Comparison of ENCODE assay signal across 24 mouse cellular contexts in genomic region chr7:46111938-46112337, GRCm38 (mm10). TPM values are rescaled to one million over a fixed set of nuclear protein-coding genes. Genes with fewer than 3 reads are reported as not detected.
DNase-seq lines count a peak whose midpoint lies in the region; ATAC-seq and TF ChIP-seq lines count a peak whose summit lies in the region.
"Had no signal": no experiment of that assay in that cellular context is flagged by ENCODE, and none has a peak within 500 bp of the region (broad histone marks: within the 10 kb centered on the region; RNA-seq: fewer than 3 reads in every experiment).

No protein-coding gene starts in this region.

- H3ac ChIP-seq in myocyte (ENCODE audit: control insufficient read depth, insufficient read length), result no peak overlapping the region

- intact Hi-C loops in heart, adult 2 months (cut with DNase I), result no loop called here
- intact Hi-C loops in heart, postnatal 25 days (cut with DNase I), result no loop called here

- peak overlapping the region; percentile 87 for H3K27ac ChIP-seq in heart, adult 2 months
- peak overlapping the region; percentile 53 for H3K27ac ChIP-seq in heart, embryonic 12.5 days (ENCODE audit: poor library complexity, severe bottlenecking)
- peak overlapping the region; percentile 28 for H3K27ac ChIP-seq in heart, embryonic 15.5 days
- H3K27ac ChIP-seq: embryonic facial prominence, embryonic 15.5 days; forebrain, embryonic 10.5 days; hindbrain, embryonic 12.5 days had no signal

- TF ChIP-seq EP300 in heart, adult 2 months (IDR thresholded peaks at IDR 0.05; ENCODE audit: insufficient read depth, low read depth, low read length), result peak; percentile 72; the same call in 1 of the 2 replicates

- H3K9ac ChIP-seq in heart, adult 2 months (ENCODE audit: low read depth, low read length), result peak overlapping the region; percentile 36
- peak overlapping the region; percentile 27; the same call in 1 of the 2 replicates for H3K9ac ChIP-seq in heart, embryonic 12.5 days
- no peak overlapping the region for H3K9ac ChIP-seq in heart, embryonic 15.5 days
- H3K9ac ChIP-seq: embryonic facial prominence, embryonic 15.5 days; hindbrain, embryonic 12.5 days had no signal

- H3K4me2 ChIP-seq in heart, embryonic 12.5 days, result no peak overlapping the region
- H3K4me2 ChIP-seq in heart, embryonic 15.5 days, result no peak overlapping the region
- H3K4me2 ChIP-seq in myocyte (ENCODE audit: low read depth), result peak overlapping the region; percentile 36
- H3K4me2 ChIP-seq: embryonic facial prominence, embryonic 15.5 days; hindbrain, embryonic 12.5 days had no signal

- H3K4me1 ChIP-seq in heart, adult 2 months (ENCODE audit: control insufficient read depth, insufficient read depth, low read length), result peaks cover 7% of the 10 kb centered on the region; the same call in 1 of the 2 replicates
- peaks cover 57% of the 10 kb centered on the region for H3K4me1 ChIP-seq in heart, embryonic 12.5 days (replicated peaks)
- peaks cover 51% of the 10 kb centered on the region for H3K4me1 ChIP-seq in heart, embryonic 15.5 days (replicated peaks)
- H3K4me1 ChIP-seq: embryonic facial prominence, embryonic 15.5 days had no signal

- TF ChIP-seq POLR2A in heart, adult 2 months (IDR thresholded peaks at IDR 0.05; ENCODE audit: insufficient read depth, low read depth, low read length), result no peak; the same call in 1 of the 2 replicates
- TF ChIP-seq POLR2A in myocyte (IDR thresholded peaks at IDR 0.05; ENCODE audit: insufficient read length, low read depth), result no peak

- WGBS in heart, adult 2 months, result 34% methylated on average over 6 of the region's 6 CpGs
- WGBS in heart, embryonic 12.5 days, result 35% methylated on average over 6 of the region's 6 CpGs
- 43% methylated on average over 6 of the region's 6 CpGs for WGBS in heart, embryonic 15.5 days

- H3K36me3 ChIP-seq in heart, adult 2 months (ENCODE audit: control insufficient read depth, insufficient read depth, low read length), result peaks cover 3% of the 10 kb centered on the region; the same call in 1 of the 2 replicates
- no peaks in the 10 kb centered on the region for H3K36me3 ChIP-seq in heart, embryonic 12.5 days
- H3K36me3 ChIP-seq in heart, embryonic 15.5 days, result no peaks in the 10 kb centered on the region
- H3K36me3 ChIP-seq in myocyte (ENCODE audit: control insufficient read depth, insufficient read depth), result no peaks in the 10 kb centered on the region
- H3K36me3 ChIP-seq: embryonic facial prominence, embryonic 15.5 days; forebrain, embryonic 10.5 days; hindbrain, embryonic 12.5 days had no signal

- H3K4me3 ChIP-seq in heart, adult 2 months, result no peak overlapping the region
- no peak overlapping the region for H3K4me3 ChIP-seq in heart, embryonic 12.5 days
- no peak overlapping the region for H3K4me3 ChIP-seq in heart, embryonic 15.5 days
- no peak overlapping the region for H3K4me3 ChIP-seq in myocyte
- H3K4me3 ChIP-seq: embryonic facial prominence, embryonic 15.5 days; erythroblast, embryonic 14.5 days; forebrain, embryonic 10.5 days; hindbrain, embryonic 12.5 days had no signal

- no peaks in the 10 kb centered on the region for H3K9me3 ChIP-seq in heart, embryonic 12.5 days (replicated peaks)
- H3K9me3 ChIP-seq in heart, embryonic 15.5 days (replicated peaks), result no peaks in the 10 kb centered on the region
- H3K9me3 ChIP-seq: embryonic facial prominence, embryonic 15.5 days; hindbrain, embryonic 12.5 days had no signal

- H3K27me3 ChIP-seq in heart, adult 2 months (ENCODE audit: control insufficient read depth, insufficient read depth, low read length), result no peaks in the 10 kb centered on the region
- peaks cover 7% of the 10 kb centered on the region; the same call in 1 of the 2 replicates for H3K27me3 ChIP-seq in heart, embryonic 12.5 days (replicated peaks)
- H3K27me3 ChIP-seq in heart, embryonic 15.5 days, result 0 out of 2 replicates have a peak, but pooled peaks cover 2% of the 10 kb centered on the region
- peaks cover 78% of the 10 kb centered on the region for H3K27me3 ChIP-seq in myocyte (ENCODE audit: control insufficient read depth, insufficient read depth, insufficient read length)
- H3K27me3 ChIP-seq: embryonic facial prominence, embryonic 15.5 days; hindbrain, embryonic 12.5 days had no signal

- H3K79me2 ChIP-seq in heart, adult 2 months (replicated peaks; ENCODE audit: control insufficient read depth, insufficient read depth, low read length), result no peaks in the 10 kb centered on the region
- H3K79me2 ChIP-seq in myocyte (ENCODE audit: control insufficient read depth, insufficient read depth), result no peaks in the 10 kb centered on the region

- no peak for DNase-seq in heart, adult 2 months
- no peak for DNase-seq in heart, adult 18-20 months
- no peak for DNase-seq in heart, postnatal 25 days (ENCODE audit: low spot score)
- DNase-seq in urinary bladder, adult 18-20 months (ENCODE audit: low spot score in 2 of 2), result no peak
- DNase-seq in cerebellum, adult 11 months, result no peak
- DNase-seq: adrenal gland, postnatal 25 days; cerebellum, adult 2 months; cerebellum, postnatal 10 days; embryo, embryonic 11 days; kidney, adult 11 months; kidney, adult 9 months had no signal

- no peak for TF ChIP-seq CTCF in heart, adult 2 months (IDR thresholded peaks at IDR 0.05)

- ATAC-seq in heart, embryonic 12.5 days (ENCODE audit: insufficient number of reproducible peaks, low FRiP score), result peak; percentile 7; the same call in 1 of the 2 replicates
- 0 out of 2 replicates have a peak, but pooled peaks have one; percentile 33 for ATAC-seq in heart, embryonic 15.5 days (replicated peaks; ENCODE audit: insufficient number of reproducible peaks, insufficient read depth, low FRiP score, low read depth)
- ATAC-seq: activated CD4-positive, CD25-positive, alpha-beta regulatory T cell, adult 4 months; forebrain, embryonic 14.5 days; hindbrain, embryonic 16.5 days; inflammation-experienced regulatory T-cells, adult 6 months; Patski had no signal

TF ChIP-seq in myocyte, 11 proteins besides CTCF, POLR2A, EP300 and RAD21:
- TF ChIP-seq MYOD1 (IDR thresholded peaks at IDR 0.05; ENCODE audit: control insufficient read depth in 1 of 3, insufficient read length in 2 of 3, low read depth in 2 of 3) (peak in 1 of 3 experiments; percentile 55), TCF3 (IDR thresholded peaks at IDR 0.05; ENCODE audit: insufficient read length, low read depth) (no peak), REST (IDR thresholded peaks at IDR 0.05; ENCODE audit: insufficient read depth, insufficient read length) (no peak), E2F4 (IDR thresholded peaks at IDR 0.05; ENCODE audit: insufficient read depth) (no peak), MYOG (IDR thresholded peaks at IDR 0.05; ENCODE audit: control insufficient read depth in 1 of 3, insufficient read depth in 1 of 3, insufficient read length in 2 of 3, low read depth in 2 of 3) (peak in 2 of 3 experiments; percentile 28 to 40), TCF12 (IDR thresholded peaks at IDR 0.05; ENCODE audit: insufficient read depth, poor library complexity, severe bottlenecking) (no peak), SRF (IDR thresholded peaks at IDR 0.05; ENCODE audit: control insufficient read depth, insufficient read length, low read depth) (no peak), USF1 (IDR thresholded peaks at IDR 0.05; ENCODE audit: low read depth) (peak; percentile 18), MAX (IDR thresholded peaks at IDR 0.05; ENCODE audit: low read depth) (no peak), CEBPB (IDR thresholded peaks at IDR 0.05; ENCODE audit: insufficient read depth, poor library complexity, severe bottlenecking) (no peak), POLR2AphosphoS2 (IDR thresholded peaks at IDR 0.05; ENCODE audit: insufficient read length, low read depth) (no peak)

RNA-seq across cellular contexts. Expression of gene Kcnj11, which starts 11.4 kb away (rescaled TPM):
- total RNA-seq in heart, adult 2 months (2021), result 100 to 1,000 TPM; 111 to 123 TPM
- polyA plus RNA-seq in heart, adult 2 months (2012; rRNA removed), result 110 and 182 TPM in 2 replicates
- 100 to 1,000 TPM; 114 to 120 TPM for total RNA-seq in heart, adult 18-20 months (2021)
- 6.3 and 7.6 TPM in 2 replicates for polyA plus RNA-seq in heart, embryonic 12.5 days (2016; fragmentation: Nextera tagmentation; extraction: Ambion mirVana)
- 10 to 100 TPM; 84.5 to 97.5 TPM for total RNA-seq in heart, postnatal 25 days (2021)
- polyA plus RNA-seq in heart, embryonic 15.5 days (2015; fragmentation: Nextera tagmentation; extraction: Ambion mirVana), result 8.5 and 8.8 TPM in 2 replicates
- polyA plus RNA-seq in myocyte (2012; fragmentation: generic; extraction: Trizol), result 0.46 TPM
- total RNA-seq: CH12.LX had no signal
- polyA plus RNA-seq: activated CD4-positive, CD25-positive, alpha-beta regulatory T cell, adult 4 months; inflammation-experienced regulatory T-cells, adult 6 months had no signal

Comparison
In these comparisons a context has a peak if more than half of its experiments do, and no peak if none do; other contexts are left out.
1. RNA of gene Kcnj11, which starts 11.4 kb away (polyA plus RNA-seq): 110 to 182 TPM in heart, adult 2 months; 8.5 to 8.8 TPM in heart, embryonic 15.5 days, 6.3 to 7.6 TPM in heart, embryonic 12.5 days and 0.46 TPM in myocyte (single experiment); every median in the first group is over 10 times any median in the second.
2. H3K27ac ChIP-seq: peak in every context shown above with its lines; median percentile 87 in heart, adult 2 months; 53 in heart, embryonic 12.5 days; 28 in heart, embryonic 15.5 days.